Mouse (Mus musculus) heart, embryonic 12.5 days (tissue): ENCODE data around the gene Mbd3. TPM values are rescaled to one million over a fixed set of nuclear protein-coding genes. Genes with fewer than 3 reads are reported as not detected.

ENCODE experiments used
- ATAC-seq: fragments of 200-750 bp; cut with Nextera tagmentation; 2 replicates; pipeline ENCODE4 v1.8.0; 2017; ENCODE audit warnings: moderate TSS enrichment, moderate library complexity; ENCODE audit not compliant: insufficient number of reproducible peaks, low FRiP score
- H3K27ac ChIP-seq: fragments of 300-500 bp; sonication (generic); 2 replicates; pipeline ENCODE4 v1.5.1; 2016; ENCODE audit warnings: mild to moderate bottlenecking, moderate library complexity; ENCODE audit not compliant: poor library complexity, severe bottlenecking
- H3K27me3 ChIP-seq: fragments of 300-500 bp; sonication (generic); replicated peaks from 2 replicates; pipeline ENCODE4 v1.6.1; 2016; ENCODE audit warnings: mild to moderate bottlenecking, moderate library complexity
- H3K36me3 ChIP-seq: fragments of 300-500 bp; sonication (generic); 2 replicates; pipeline ENCODE4 v1.6.1; 2016; ENCODE audit warnings: mild to moderate bottlenecking, moderate library complexity
- H3K4me1 ChIP-seq: fragments of 300-500 bp; sonication (generic); replicated peaks from 2 replicates; pipeline ENCODE4 v1.6.1; 2016; ENCODE audit warnings: mild to moderate bottlenecking
- H3K4me2 ChIP-seq: fragments of 300-500 bp; sonication (generic); 2 replicates; pipeline ENCODE4 v1.6.1; 2016; ENCODE audit warnings: mild to moderate bottlenecking, moderate library complexity
- H3K4me3 ChIP-seq: fragments of 300-500 bp; sonication (generic); 2 replicates; pipeline ENCODE4 v1.5.1; 2016; ENCODE audit warnings: mild to moderate bottlenecking
- H3K9ac ChIP-seq: fragments of 300-500 bp; sonication (generic); 2 replicates; pipeline ENCODE4 v1.6.1; 2016; ENCODE audit warnings: mild to moderate bottlenecking, moderate library complexity
- H3K9me3 ChIP-seq: fragments of 300-500 bp; sonication (generic); replicated peaks from 2 replicates; pipeline ENCODE4 v1.6.1; 2016; ENCODE audit warnings: mild to moderate bottlenecking, moderate library complexity
- WGBS: fragments of 180-500 bp; shearing (Covaris S2); methylation state at CpG from one replicate; pipeline ENCODE4 v1.1.7; 2016; 5-methylcytosine and 5-hydroxymethylcytosine counted together
- polyA plus RNA-seq: library from polyadenylated mRNA; unstranded; fragments of >200 nt; fragmentation: Nextera tagmentation; extraction: Ambion mirVana; gene quantifications from 2 replicates; pipeline ENCODE4 v1.2.1, GENCODE M21; 2016

Gene Mbd3
- polyA plus RNA-seq, 1 experiment from 2014 or later = 181 TPM

DNA sequence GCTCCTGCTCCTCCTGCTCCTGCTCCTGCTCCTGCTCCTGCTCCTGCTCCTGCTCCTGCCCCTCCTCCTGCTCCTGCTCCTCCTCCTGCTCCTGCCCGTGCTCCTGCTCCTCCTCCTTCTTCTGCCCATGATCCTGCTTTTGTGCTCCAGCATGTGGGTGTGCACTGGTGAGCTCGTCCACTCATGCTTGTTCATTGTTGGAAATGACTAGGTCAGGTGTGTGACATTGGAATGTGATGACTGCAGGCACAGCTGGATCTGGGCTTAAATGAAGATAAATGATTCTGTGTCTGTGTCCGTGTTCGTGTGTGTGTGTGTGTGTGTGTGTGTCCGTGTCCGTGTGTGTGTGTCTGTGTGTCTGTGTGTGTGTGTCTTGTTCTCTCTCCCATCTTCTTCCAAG, 31.0 kb downstream of the Mbd3 start:
- Histone ChIP-seq H3K4me3 (no peak overlapping the region), H3K4me2 (no peak overlapping the region), H3K4me1 (peaks cover 3% of the 10 kb centered on the region; the same call in 1 of the 2 replicates), H3K9ac (no peak overlapping the region), H3K36me3 (no peaks in the 10 kb centered on the region), H3K9me3 (peaks cover 5% of the 10 kb centered on the region), H3K27ac (no peak overlapping the region), H3K27me3 (peaks cover 70% of the 10 kb centered on the region)
- WGBS = 80% methylated on average over 6 of the region's 6 CpGs
- ATAC-seq = no peak

GRCm38 (mm10) chr10:80367954-80368353, 31.4 kb downstream of the Mbd3 start:
- ATAC-seq = no peak
- H3K4me3 ChIP-seq = no peak overlapping the region
- H3K4me2 ChIP-seq = no peak overlapping the region
- peaks cover 3% of the 10 kb centered on the region; the same call in 1 of the 2 replicates for H3K4me1 ChIP-seq
- H3K27ac ChIP-seq = no peak overlapping the region
- WGBS = 52% methylated on average over 5 of the region's 5 CpGs
- peaks cover 5% of the 10 kb centered on the region for H3K9me3 ChIP-seq
- no peaks in the 10 kb centered on the region for H3K36me3 ChIP-seq
- H3K27me3 ChIP-seq = peaks cover 69% of the 10 kb centered on the region
- no peak overlapping the region for H3K9ac ChIP-seq

- no peak overlapping the region for H3K27ac ChIP-seq
- no peak overlapping the region for H3K9ac ChIP-seq
- WGBS = 63% methylated on average over 6 of the region's 6 CpGs
- H3K4me3 ChIP-seq = no peak overlapping the region
- H3K4me2 ChIP-seq = no peak overlapping the region
- no peaks in the 10 kb centered on the region for H3K36me3 ChIP-seq
- no peak for ATAC-seq
- peaks cover 9% of the 10 kb centered on the region for H3K9me3 ChIP-seq
- H3K4me1 ChIP-seq = no peaks in the 10 kb centered on the region
- H3K27me3 ChIP-seq = peaks cover 73% of the 10 kb centered on the region
Measured at GRCm38 (mm10) chr10:80365736-80366135, 33.6 kb downstream of the Mbd3 start.

- Histone ChIP-seq H3K9me3 (peaks cover 9% of the 10 kb centered on the region), H3K9ac (no peak overlapping the region), H3K4me2 (no peak overlapping the region), H3K27me3 (peaks cover 85% of the 10 kb centered on the region), H3K4me1 (no peaks in the 10 kb centered on the region), H3K27ac (no peak overlapping the region), H3K4me3 (no peak overlapping the region), H3K36me3 (no peaks in the 10 kb centered on the region)
- ATAC-seq = peak; percentile 27
- WGBS = 55% methylated on average over 6 of the region's 6 CpGs
Measured at GRCm38 (mm10) chr10:80363734-80364133, 35.6 kb downstream of the Mbd3 start.

DNA sequence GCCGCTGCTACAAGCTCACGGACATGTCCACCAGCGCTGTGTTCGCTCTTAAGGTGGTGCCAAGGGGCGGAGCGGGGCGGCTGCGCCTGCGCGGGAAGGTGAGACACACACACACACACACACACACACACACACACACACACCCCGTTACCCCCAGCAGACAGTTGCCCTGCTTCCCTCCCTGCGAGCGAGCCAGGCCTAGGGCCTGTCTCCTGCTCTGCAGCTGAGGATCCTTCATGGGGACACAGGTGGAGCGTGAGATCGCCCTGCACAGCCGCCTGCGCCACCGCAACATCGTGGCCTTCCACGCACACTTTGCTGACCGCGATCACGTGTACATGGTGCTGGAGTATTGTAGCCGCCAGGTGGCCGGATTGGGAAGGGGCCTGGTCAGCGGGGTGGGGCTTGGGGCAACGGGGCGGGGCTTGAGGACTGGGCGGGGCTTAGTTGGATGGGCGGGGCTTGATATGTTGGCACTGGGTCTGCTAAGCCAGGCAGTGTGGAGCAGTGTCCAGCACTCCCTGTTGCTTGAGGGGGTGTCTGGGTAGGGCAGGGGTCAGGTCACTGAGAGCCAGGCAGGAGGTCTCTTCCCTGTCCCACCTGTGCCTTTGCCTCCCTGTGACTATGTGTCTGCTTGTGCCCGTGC, 41.2 kb downstream of the Mbd3 start:
- H3K27me3 ChIP-seq = peaks cover 89% of the 10 kb centered on the region
- H3K9ac ChIP-seq = no peak overlapping the region
- H3K4me1 ChIP-seq = peaks cover 17% of the 10 kb centered on the region
- 0 out of 2 replicates have a peak, but pooled peaks cover 4% of the 10 kb centered on the region for H3K9me3 ChIP-seq
- ATAC-seq = peak; percentile 34; the same call in 1 of the 2 replicates
- WGBS = 7% methylated on average over 31 of the region's 31 CpGs
- H3K27ac ChIP-seq = no peak overlapping the region
- H3K36me3 ChIP-seq = no peaks in the 10 kb centered on the region
- H3K4me2 ChIP-seq = peak overlapping the region; percentile 52
- peak overlapping the region; percentile 18 for H3K4me3 ChIP-seq

DNA sequence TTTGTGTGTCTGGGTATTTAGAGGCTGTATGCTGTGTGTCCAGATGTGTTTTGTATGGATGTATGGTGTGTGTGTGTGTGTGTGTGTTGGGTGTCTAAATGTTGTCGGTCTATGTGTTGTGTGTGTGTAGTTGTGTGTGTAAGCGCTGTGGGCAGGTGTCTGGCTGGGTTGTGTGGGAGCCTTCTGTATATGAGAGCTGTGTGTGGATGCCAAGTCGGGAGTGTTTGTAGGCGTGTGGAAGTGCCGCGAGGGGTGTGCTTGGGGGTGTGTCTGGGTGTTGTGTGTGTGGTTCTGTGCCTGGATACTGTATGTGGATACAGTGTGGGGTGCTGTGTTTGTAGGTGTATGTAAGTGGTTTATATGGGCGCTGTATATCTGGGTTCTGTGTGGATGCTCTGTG, 42.0 kb downstream of the Mbd3 start:
- H3K27me3 ChIP-seq = peaks cover 92% of the 10 kb centered on the region
- no peak overlapping the region for H3K4me2 ChIP-seq
- H3K36me3 ChIP-seq = no peaks in the 10 kb centered on the region
- WGBS = 28% methylated on average over 7 of the region's 7 CpGs
- no peak for ATAC-seq
- H3K9me3 ChIP-seq = 0 out of 2 replicates have a peak, but pooled peaks cover under 1% of the 10 kb centered on the region
- no peak overlapping the region for H3K27ac ChIP-seq
- H3K4me3 ChIP-seq = no peak overlapping the region
- no peak overlapping the region for H3K9ac ChIP-seq
- H3K4me1 ChIP-seq = peaks cover 24% of the 10 kb centered on the region

GRCm38 (mm10) chr10:80356737-80357136, 42.6 kb downstream of the Mbd3 start:
- H3K36me3 ChIP-seq = no peaks in the 10 kb centered on the region
- H3K27me3 ChIP-seq = peaks cover 98% of the 10 kb centered on the region
- H3K27ac ChIP-seq = no peak overlapping the region
- no peak overlapping the region; the same call in 1 of the 2 replicates for H3K9ac ChIP-seq
- 4% methylated on average over 34 of the region's 34 CpGs for WGBS
- ATAC-seq = no peak
- peaks cover 24% of the 10 kb centered on the region for H3K4me1 ChIP-seq
- H3K4me2 ChIP-seq = peak overlapping the region; percentile 54
- peak overlapping the region; percentile 34 for H3K4me3 ChIP-seq
- no peaks in the 10 kb centered on the region for H3K9me3 ChIP-seq

DNA sequence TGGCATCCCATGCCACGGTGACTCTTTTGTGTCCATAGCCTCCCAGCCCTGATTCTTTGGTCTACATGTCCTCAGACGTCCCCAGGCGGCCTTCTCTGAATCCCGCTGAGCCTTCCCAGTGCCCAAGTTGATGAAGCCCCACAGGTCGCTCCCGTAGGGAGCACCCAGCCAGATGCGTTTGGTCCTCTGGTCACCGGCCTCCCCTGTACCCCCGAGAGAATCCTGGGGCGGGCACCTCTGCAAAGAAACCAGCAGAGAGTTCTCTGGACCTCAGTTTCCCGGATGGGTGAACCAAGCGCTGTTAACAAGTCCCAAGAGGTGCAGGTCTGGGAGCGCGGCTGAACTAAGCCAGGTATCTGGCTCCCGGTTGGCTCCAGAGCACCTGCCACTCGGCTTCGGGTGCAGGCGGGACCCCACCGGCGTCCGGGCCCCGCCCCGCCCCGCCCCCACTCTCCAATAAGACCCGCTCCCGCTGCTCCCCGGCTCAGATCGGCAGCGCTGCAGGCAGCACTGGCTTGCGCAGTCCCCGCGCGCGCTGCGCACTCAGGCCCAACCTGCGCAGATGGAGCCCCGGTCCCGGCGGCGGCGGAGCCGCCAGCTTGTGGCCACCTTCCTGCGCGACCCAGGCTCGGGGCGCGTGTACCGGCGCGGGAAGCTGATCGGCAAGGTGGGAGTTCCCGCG, 43.2 kb downstream of the Mbd3 start, which contains the start of gene Plk5:
TSS of gene Plk5 (plus strand) at position 459 of the 682 bp plus-strand sequence.
- WGBS = 2% methylated on average over 53 of the region's 53 CpGs
- Histone ChIP-seq H3K4me3 (peak within 1 kb of the TSS; percentile 34), H3K27me3 (peaks cover 100% of the 10 kb centered on the region), H3K9ac (no peak within 1 kb of the TSS; the same call in 1 of the 2 replicates), H3K4me1 (peaks cover 24% of the 10 kb centered on the region), H3K9me3 (no peaks in the 10 kb centered on the region), H3K36me3 (no peaks in the 10 kb centered on the region), H3K4me2 (peak within 1 kb of the TSS; percentile 54), H3K27ac (no peak within 1 kb of the TSS)
- no peak for ATAC-seq

DNA sequence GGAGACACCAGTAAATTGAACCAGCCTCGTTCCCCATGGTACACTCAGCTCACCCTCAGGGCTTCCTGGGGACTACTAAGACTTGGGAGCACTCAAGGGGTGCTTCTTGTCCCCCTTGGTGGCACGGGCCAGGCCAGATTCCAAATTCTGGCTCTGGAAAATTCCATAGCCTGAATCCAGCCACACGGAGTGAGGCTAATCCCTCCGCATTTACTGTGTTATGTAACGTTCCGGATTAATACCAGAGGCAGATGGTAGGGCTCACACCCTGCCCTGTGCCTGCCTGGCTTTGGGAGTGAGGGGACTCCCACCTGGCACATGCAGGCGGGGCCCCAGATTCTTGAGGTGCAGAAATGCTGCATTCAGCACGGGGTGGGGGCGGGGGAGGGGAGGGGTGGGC, 43.9 kb downstream of the Mbd3 start:
- H3K4me2 ChIP-seq = no peak overlapping the region

DNA sequence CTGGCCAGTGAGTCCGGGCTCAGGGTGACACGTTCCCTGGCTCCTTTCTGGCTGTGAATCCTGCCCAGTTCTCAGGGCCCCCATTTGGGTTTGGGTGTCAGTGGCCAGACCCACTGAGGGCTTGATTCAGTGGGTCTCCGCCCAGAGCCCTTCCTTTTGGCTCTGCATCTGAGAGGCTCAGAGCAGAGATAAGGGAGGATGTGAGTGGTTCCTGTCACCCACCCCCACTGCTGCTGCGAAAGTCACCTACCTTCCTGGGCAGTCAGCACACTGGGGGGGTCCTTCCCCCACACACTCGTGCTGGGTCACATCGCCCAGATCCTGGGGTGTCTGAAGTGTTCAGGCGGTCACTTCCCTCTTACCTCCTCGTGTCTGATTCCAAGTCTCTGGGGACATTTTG, 46.6 kb downstream of the Mbd3 start:
- H3K4me3 ChIP-seq = no peak overlapping the region
- no peaks in the 10 kb centered on the region for H3K36me3 ChIP-seq
- H3K9ac ChIP-seq = no peak overlapping the region
- H3K4me2 ChIP-seq = no peak overlapping the region
- peaks cover 99% of the 10 kb centered on the region for H3K27me3 ChIP-seq
- 38% methylated on average over 8 of the region's 8 CpGs for WGBS
- peaks cover 37% of the 10 kb centered on the region for H3K4me1 ChIP-seq
- ATAC-seq = no peak
- no peaks in the 10 kb centered on the region for H3K9me3 ChIP-seq
- no peak overlapping the region for H3K27ac ChIP-seq

More for the DNA sequence above, 43.9 kb downstream of the Mbd3 start:
- WGBS = 10% methylated on average over 9 of the region's 9 CpGs
- Histone ChIP-seq H3K9me3 (no peaks in the 10 kb centered on the region), H3K4me3 (no peak overlapping the region), H3K4me1 (peaks cover 24% of the 10 kb centered on the region), H3K36me3 (no peaks in the 10 kb centered on the region), H3K9ac (no peak overlapping the region), H3K27me3 (peaks cover 100% of the 10 kb centered on the region), H3K27ac (no peak overlapping the region)
- ATAC-seq = no peak

- WGBS = 24% methylated on average over 11 of the region's 11 CpGs
- H3K27ac ChIP-seq = no peak overlapping the region
- no peak overlapping the region for H3K4me3 ChIP-seq
- H3K4me2 ChIP-seq = no peak overlapping the region
- peaks cover 99% of the 10 kb centered on the region for H3K27me3 ChIP-seq
- H3K9ac ChIP-seq = no peak overlapping the region
- peaks cover 41% of the 10 kb centered on the region for H3K4me1 ChIP-seq
- H3K36me3 ChIP-seq = no peaks in the 10 kb centered on the region
- H3K9me3 ChIP-seq = no peaks in the 10 kb centered on the region
- no peak for ATAC-seq
Measured at GRCm38 (mm10) chr10:80351896-80352295, 47.5 kb downstream of the Mbd3 start.
